Comparison of ENCODE assay signal across 8 mouse cellular contexts in genomic region chr7:73541412-73542130, GRCm38 (mm10). TPM values are rescaled to one million over a fixed set of nuclear protein-coding genes. Genes with fewer than 3 reads are reported as not detected.
DNase-seq lines count a peak whose midpoint lies in the region; ATAC-seq lines count a peak whose summit lies in the region.

TSS of gene Chd2 (minus strand) at chr7:73541830.

- H3K9ac ChIP-seq in intestine, embryonic 16.5 days (ENCODE audit: low read depth, low read length): peak within 1 kb of the TSS; percentile 95
- peak within 1 kb of the TSS; percentile 98 for H3K9ac ChIP-seq in limb, embryonic 13.5 days
- H3K9ac ChIP-seq in midbrain, embryonic 14.5 days (replicated peaks; ENCODE audit: low read length): peak within 1 kb of the TSS; percentile 64

- peak within 1 kb of the TSS; percentile 100 for H3K27ac ChIP-seq in intestine, embryonic 16.5 days (ENCODE audit: low read length)
- peak within 1 kb of the TSS; percentile 100 for H3K27ac ChIP-seq in limb, embryonic 13.5 days
- peak within 1 kb of the TSS; percentile 92 for H3K27ac ChIP-seq in midbrain, embryonic 14.5 days (replicated peaks; ENCODE audit: low read depth, low read length)

- H3K4me1 ChIP-seq in intestine, embryonic 16.5 days (ENCODE audit: control insufficient read depth, insufficient read depth, low read length): peaks cover 5% of the 10 kb centered on the region
- H3K4me1 ChIP-seq in limb, embryonic 13.5 days: peaks cover 18% of the 10 kb centered on the region; the same call in 1 of the 2 replicates
- H3K4me1 ChIP-seq in midbrain, embryonic 14.5 days (ENCODE audit: control insufficient read depth, insufficient read depth, low read length): peaks cover 11% of the 10 kb centered on the region; the same call in 1 of the 2 replicates

- H3K4me2 ChIP-seq in intestine, embryonic 16.5 days (ENCODE audit: low read depth, low read length): peak within 1 kb of the TSS; percentile 47
- peak within 1 kb of the TSS; percentile 61 for H3K4me2 ChIP-seq in limb, embryonic 13.5 days (replicated peaks)
- H3K4me2 ChIP-seq in midbrain, embryonic 14.5 days (ENCODE audit: low read length): peak within 1 kb of the TSS; percentile 81

- under 1% methylated on average over 15 of the region's 15 CpGs for WGBS in intestine, embryonic 16.5 days
- WGBS in limb, embryonic 13.5 days: 0% methylated on average over 15 of the region's 15 CpGs
- 0% methylated on average over 15 of the region's 15 CpGs for WGBS in midbrain, embryonic 14.5 days

- ATAC-seq in intestine, embryonic 16.5 days: peak; percentile 63
- peak; percentile 76 for ATAC-seq in limb, embryonic 13.5 days (ENCODE audit: low FRiP score, low read depth)
- peak; percentile 38; the same call in 1 of the 2 replicates for ATAC-seq in midbrain, embryonic 14.5 days (ENCODE audit: low FRiP score, low TSS enrichment)

- peak; percentile 90 for DNase-seq in A20 (ENCODE audit: low read depth, low spot score)
- DNase-seq in adrenal gland, adult 18-20 months (ENCODE audit: low spot score in 2 of 2): peak; percentile 58 to 66
- DNase-seq in embryo, embryonic 9.5 days (ENCODE audit: extremely low spot score): peak; percentile 85
- DNase-seq in gonadal fat pad, adult 2 months (ENCODE audit: low read depth): no peak
- peak; percentile 85 for DNase-seq in midbrain, embryonic 14.5 days
- DNase-seq in spleen, postnatal 14 days (ENCODE audit: low spot score in 2 of 2): peak; percentile 45 to 59

- H3K9me3 ChIP-seq in intestine, embryonic 16.5 days (ENCODE audit: control insufficient read depth, low read length): no peaks in the 10 kb centered on the region
- H3K9me3 ChIP-seq in limb, embryonic 13.5 days: no peaks in the 10 kb centered on the region
- H3K9me3 ChIP-seq in midbrain, embryonic 14.5 days (ENCODE audit: control insufficient read depth, low read length): no peaks in the 10 kb centered on the region

- H3K4me3 ChIP-seq in intestine, embryonic 16.5 days (ENCODE audit: low read length): peak within 1 kb of the TSS; percentile 72
- H3K4me3 ChIP-seq in limb, embryonic 13.5 days: peak within 1 kb of the TSS; percentile 74
- peak within 1 kb of the TSS; percentile 51 for H3K4me3 ChIP-seq in midbrain, embryonic 14.5 days (replicated peaks; ENCODE audit: low read depth, low read length)

- no peaks in the 10 kb centered on the region for H3K27me3 ChIP-seq in intestine, embryonic 16.5 days (replicated peaks; ENCODE audit: control insufficient read depth, insufficient read depth, low read length)
- H3K27me3 ChIP-seq in limb, embryonic 13.5 days: no peaks in the 10 kb centered on the region
- no peaks in the 10 kb centered on the region for H3K27me3 ChIP-seq in midbrain, embryonic 14.5 days (ENCODE audit: control insufficient read depth, insufficient read depth, low read length)

- no peaks in the 10 kb centered on the region for H3K36me3 ChIP-seq in intestine, embryonic 16.5 days (ENCODE audit: control insufficient read depth, insufficient read depth, low read length)
- peaks cover 12% of the 10 kb centered on the region for H3K36me3 ChIP-seq in limb, embryonic 13.5 days
- peaks cover 12% of the 10 kb centered on the region for H3K36me3 ChIP-seq in midbrain, embryonic 14.5 days (ENCODE audit: control insufficient read depth, insufficient read depth, low read length)

RNA-seq across cellular contexts. Expression of gene Chd2, which starts in this region (rescaled TPM):
- total RNA-seq in adrenal gland, adult 18-20 months (2021): 10 to 100 TPM; 35.5 to 35.8 TPM
- polyA plus RNA-seq in gonadal fat pad, adult 2 months (2012; rRNA removed): 32.7 and 43.7 TPM in 2 replicates
- polyA plus RNA-seq in intestine, embryonic 16.5 days (2015; fragmentation: Nextera tagmentation; extraction: Ambion mirVana): 40.1 and 41.1 TPM in 2 replicates
- polyA plus RNA-seq in limb, embryonic 13.5 days (2015; fragmentation: Nextera tagmentation; extraction: Ambion mirVana): 62.5 and 66.3 TPM in 2 replicates
- 35.9 and 49.8 TPM in 2 replicates for polyA plus RNA-seq in midbrain, embryonic 14.5 days (2014; fragmentation: Nextera tagmentation; extraction: Ambion mirVana)
